Mouse (Mus musculus): Measurements from ENCODE around the gene Klk7. TPM values are rescaled to one million over a fixed set of nuclear protein-coding genes. Genes with fewer than 3 reads are reported as not detected.

The Klk7 gene
- polyA plus RNA-seq, 1 experiment from 2014 or later: not detected

DNA sequence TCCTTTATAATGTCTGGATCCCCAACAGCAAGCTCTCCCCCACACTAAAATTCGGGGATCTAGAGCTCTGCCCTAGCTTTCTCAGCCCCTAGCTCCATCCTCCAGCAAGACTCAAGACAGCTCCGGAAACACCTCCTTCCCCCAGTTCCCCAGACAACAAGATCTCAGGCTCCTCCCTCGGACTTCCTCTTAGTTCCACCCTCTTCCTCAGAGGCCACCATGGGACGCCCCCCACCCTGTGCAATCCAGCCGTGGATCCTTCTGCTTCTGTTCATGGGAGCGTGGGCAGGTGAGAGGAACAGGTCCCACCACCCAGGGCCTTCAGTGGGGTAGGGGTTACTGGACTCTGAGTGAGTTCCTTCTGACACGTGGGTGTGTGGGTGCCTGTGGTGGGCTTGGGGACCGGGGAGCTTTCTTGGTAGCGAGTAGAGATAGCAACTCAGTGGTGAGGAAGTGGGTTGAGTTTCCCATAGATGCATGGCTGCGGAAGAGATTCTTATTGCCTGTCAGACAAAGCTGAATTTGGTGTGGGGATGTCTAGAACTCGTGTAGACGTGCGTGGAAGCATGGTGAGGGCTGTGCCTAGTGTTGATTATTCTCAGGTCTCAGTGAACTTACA is 13.1 kb upstream of the Klk7 start:
- H3K27ac ChIP-seq: no peak overlapping the region
- no peaks in the 10 kb centered on the region for H3K9me3 ChIP-seq (replicated peaks)
- WGBS: 34% methylated on average over 13 of the region's 13 CpGs
- H3K4me3 ChIP-seq: peak overlapping the region; percentile 47
- no peak overlapping the region for H3K9ac ChIP-seq
- no peaks in the 10 kb centered on the region for H3K36me3 ChIP-seq (ENCODE audit: poor library complexity, severe bottlenecking)
- peak overlapping the region; percentile 78 for H3K4me2 ChIP-seq
- ATAC-seq: peak; percentile 57
- peaks cover 11% of the 10 kb centered on the region for H3K4me1 ChIP-seq
- H3K27me3 ChIP-seq: peaks cover 41% of the 10 kb centered on the region

DNA sequence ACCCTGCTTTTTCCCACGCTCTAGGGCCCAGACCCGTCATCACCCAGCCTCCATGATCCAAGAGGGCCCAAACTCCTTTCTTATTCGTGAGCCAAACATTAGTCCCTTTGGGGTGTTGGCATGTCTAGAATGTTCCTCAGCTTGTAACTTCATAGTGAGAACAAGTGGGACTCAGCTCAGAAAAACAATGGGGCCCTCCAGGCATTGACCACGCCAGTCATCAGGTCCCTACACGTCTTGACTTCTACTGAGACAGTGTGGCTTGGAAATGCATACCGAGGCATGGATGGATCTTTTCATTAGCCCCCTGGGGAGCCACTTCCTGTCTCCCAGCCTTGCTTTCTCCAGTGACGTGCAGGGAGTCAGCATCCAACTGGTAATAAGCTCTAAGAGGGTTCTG is 11.2 kb upstream of the Klk7 start:
- no peak overlapping the region for H3K4me2 ChIP-seq
- ATAC-seq: no peak
- H3K9ac ChIP-seq: no peak overlapping the region
- H3K4me3 ChIP-seq: no peak overlapping the region
- H3K9me3 ChIP-seq (replicated peaks): no peaks in the 10 kb centered on the region
- H3K4me1 ChIP-seq: peaks cover 11% of the 10 kb centered on the region
- peaks cover 40% of the 10 kb centered on the region for H3K27me3 ChIP-seq
- 81% methylated on average over 7 of the region's 7 CpGs for WGBS
- no peaks in the 10 kb centered on the region for H3K36me3 ChIP-seq (ENCODE audit: poor library complexity, severe bottlenecking)
- H3K27ac ChIP-seq: no peak overlapping the region

DNA sequence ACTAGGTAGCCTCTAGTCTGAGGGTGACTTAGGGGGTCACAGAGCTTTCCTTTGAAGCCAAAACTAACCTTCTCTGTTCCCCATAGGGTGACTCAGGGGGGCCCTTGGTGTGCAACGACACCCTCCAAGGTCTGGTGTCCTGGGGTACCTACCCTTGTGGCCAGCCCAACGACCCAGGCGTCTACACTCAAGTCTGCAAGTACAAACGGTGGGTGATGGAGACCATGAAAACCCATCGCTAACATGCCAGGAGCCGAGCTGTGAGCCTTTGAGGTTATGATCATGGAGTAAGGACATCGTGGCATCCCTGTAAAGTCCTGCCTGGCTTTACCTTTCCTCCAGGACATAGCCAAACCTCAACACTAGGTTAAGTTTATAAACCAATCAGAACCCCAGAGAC is 4.1 kb downstream of the Klk7 start:
- Histone ChIP-seq H3K9ac (no peak overlapping the region), H3K27me3 (no peaks in the 10 kb centered on the region), H3K4me2 (no peak overlapping the region), H3K9me3 (replicated peaks) (no peaks in the 10 kb centered on the region), H3K27ac (no peak overlapping the region), H3K36me3 (ENCODE audit: poor library complexity, severe bottlenecking) (no peaks in the 10 kb centered on the region), H3K4me3 (no peak overlapping the region), H3K4me1 (no peaks in the 10 kb centered on the region)
- WGBS: 87% methylated on average over 7 of the region's 7 CpGs
- ATAC-seq: no peak

DNA sequence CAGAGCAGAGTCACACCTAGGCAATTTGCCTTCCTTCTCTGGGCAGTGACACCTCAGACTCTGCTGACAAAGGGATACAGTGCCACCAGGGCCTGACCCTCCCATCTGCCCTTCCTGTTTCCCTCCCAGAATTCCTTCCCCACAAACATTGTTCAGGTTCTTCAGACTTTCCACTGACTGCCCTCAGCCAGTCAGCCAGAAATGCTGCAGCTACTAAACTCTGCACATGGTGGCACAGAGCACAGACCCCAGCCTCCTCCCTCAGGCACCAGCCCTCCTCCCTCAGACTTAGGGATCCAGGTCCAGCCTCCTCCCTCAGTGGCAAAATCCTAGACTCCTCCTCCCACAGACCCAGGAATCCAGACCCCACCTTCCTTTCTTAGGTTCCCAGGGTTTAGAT is 5.7 kb downstream of the Klk7 start:
- Histone ChIP-seq H3K4me3 (no peak overlapping the region), H3K9me3 (replicated peaks) (no peaks in the 10 kb centered on the region), H3K36me3 (ENCODE audit: poor library complexity, severe bottlenecking) (no peaks in the 10 kb centered on the region), H3K27ac (no peak overlapping the region), H3K9ac (no peak overlapping the region), H3K4me2 (no peak overlapping the region), H3K27me3 (no peaks in the 10 kb centered on the region), H3K4me1 (no peaks in the 10 kb centered on the region)
- no peak for ATAC-seq

DNA sequence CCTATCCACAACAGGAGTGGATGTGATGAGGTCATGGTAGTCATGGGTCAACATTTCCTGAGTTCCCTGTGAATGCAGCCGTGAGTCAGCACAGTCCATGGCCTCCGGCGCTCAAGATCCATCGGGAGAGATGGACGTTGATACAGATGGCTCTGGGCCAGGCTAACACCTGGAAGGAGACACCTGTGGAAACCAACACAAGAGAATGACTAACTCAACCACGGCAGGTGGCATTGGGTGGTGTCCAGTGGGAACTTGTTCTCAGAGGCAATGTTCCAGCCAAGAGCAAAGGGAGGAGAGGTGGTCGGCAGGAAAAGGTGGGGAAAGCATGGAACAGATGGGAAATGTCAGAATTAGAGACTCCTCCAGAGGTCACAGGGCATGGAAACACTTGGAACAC is 10.5 kb downstream of the Klk7 start:
- no peaks in the 10 kb centered on the region for H3K36me3 ChIP-seq (ENCODE audit: poor library complexity, severe bottlenecking)
- no peak overlapping the region for H3K4me2 ChIP-seq
- no peak overlapping the region for H3K9ac ChIP-seq
- no peak overlapping the region for H3K27ac ChIP-seq
- H3K4me3 ChIP-seq: no peak overlapping the region
- ATAC-seq: no peak
- H3K4me1 ChIP-seq: no peaks in the 10 kb centered on the region
- no peaks in the 10 kb centered on the region for H3K27me3 ChIP-seq
- no peaks in the 10 kb centered on the region for H3K9me3 ChIP-seq (replicated peaks)
- WGBS: 96% methylated on average over 7 of the region's 7 CpGs

DNA sequence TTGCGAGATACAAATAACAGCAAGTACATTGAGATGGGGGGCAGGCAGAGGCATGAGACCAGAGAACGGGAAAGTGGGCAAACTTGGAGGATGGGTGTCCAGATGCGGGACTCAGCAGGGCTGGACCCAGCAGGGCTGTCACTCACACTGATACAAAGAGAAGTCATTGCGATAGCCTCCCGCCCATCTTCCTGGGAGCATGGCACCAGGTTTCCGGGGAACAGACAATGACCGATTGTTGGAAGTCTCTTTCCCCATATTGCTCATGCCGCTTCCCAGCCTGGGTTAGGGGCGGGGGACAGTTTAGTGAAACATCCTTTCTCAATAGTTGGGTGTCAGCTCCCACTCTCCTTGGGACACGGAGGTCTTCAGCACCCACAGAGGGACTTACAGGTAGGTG is 13.1 kb downstream of the Klk7 start, which contains the start of gene Klk6:
Gene Klk6, plus strand, starts transcription at position 301 of the 400 bp plus-strand sequence.
- H3K4me1 ChIP-seq: no peaks in the 10 kb centered on the region
- H3K4me2 ChIP-seq: no peak within 1 kb of the TSS
- no peak within 1 kb of the TSS for H3K9ac ChIP-seq
- no peaks in the 10 kb centered on the region for H3K27me3 ChIP-seq
- H3K36me3 ChIP-seq (ENCODE audit: poor library complexity, severe bottlenecking): no peaks in the 10 kb centered on the region
- 80% methylated on average over 10 of the region's 10 CpGs for WGBS
- no peak within 1 kb of the TSS for H3K27ac ChIP-seq
- no peak for ATAC-seq
- H3K4me3 ChIP-seq: no peak within 1 kb of the TSS
- H3K9me3 ChIP-seq (replicated peaks): no peaks in the 10 kb centered on the region

DNA sequence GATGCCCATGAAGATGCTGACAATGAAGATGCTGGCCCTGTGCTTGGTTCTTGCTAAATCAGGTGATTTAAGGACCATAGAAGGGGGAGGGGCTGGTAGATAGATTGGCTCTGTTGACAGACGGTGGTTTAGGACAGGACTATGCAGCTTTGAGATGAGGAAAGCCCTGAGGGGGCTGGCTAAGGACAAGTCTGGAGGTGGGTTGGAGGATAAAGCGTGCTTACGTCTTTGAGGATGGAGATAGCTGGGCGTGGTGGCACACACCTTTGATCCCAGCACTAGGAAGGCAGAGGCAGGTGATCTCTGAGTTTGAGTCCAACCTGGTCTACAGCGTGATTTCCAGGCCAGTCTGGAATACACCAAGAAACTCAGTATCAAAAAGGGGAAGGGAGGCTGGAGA is 15.0 kb downstream of the Klk7 start:
- no peaks in the 10 kb centered on the region for H3K4me1 ChIP-seq
- H3K4me2 ChIP-seq: no peak overlapping the region
- no peaks in the 10 kb centered on the region for H3K27me3 ChIP-seq
- H3K36me3 ChIP-seq (ENCODE audit: poor library complexity, severe bottlenecking): no peaks in the 10 kb centered on the region
- ATAC-seq: no peak
- H3K9me3 ChIP-seq (replicated peaks): no peaks in the 10 kb centered on the region
- H3K9ac ChIP-seq: no peak overlapping the region
- H3K27ac ChIP-seq: no peak overlapping the region
- no peak overlapping the region for H3K4me3 ChIP-seq
- 87% methylated on average over 5 of the region's 5 CpGs for WGBS

DNA sequence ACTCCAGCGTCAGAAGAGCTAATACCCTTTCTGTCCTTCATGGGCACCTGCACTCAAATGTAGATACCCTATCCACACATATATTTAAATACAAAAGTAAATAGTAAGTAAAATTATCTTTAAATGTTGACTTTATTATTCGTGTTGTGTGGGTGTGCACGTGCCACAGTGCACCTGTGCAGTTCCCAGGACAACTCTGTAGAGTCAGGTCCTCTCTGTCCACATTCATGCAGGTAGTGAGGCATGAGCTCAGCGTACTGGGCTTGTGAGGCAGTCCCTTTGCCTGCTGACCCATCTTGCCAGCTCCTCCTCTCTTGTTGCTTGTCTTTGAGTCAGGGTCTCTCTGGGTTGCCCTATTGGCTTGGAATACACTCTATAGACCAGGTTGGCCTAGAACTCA is 16.6 kb downstream of the Klk7 start:
- Histone ChIP-seq H3K9ac (no peak overlapping the region), H3K9me3 (replicated peaks) (no peaks in the 10 kb centered on the region), H3K4me3 (no peak overlapping the region), H3K27ac (no peak overlapping the region), H3K4me1 (no peaks in the 10 kb centered on the region), H3K27me3 (no peaks in the 10 kb centered on the region), H3K4me2 (no peak overlapping the region), H3K36me3 (ENCODE audit: poor library complexity, severe bottlenecking) (no peaks in the 10 kb centered on the region)
- ATAC-seq: no peak
- 87% methylated on average over 4 of the region's 4 CpGs for WGBS

DNA sequence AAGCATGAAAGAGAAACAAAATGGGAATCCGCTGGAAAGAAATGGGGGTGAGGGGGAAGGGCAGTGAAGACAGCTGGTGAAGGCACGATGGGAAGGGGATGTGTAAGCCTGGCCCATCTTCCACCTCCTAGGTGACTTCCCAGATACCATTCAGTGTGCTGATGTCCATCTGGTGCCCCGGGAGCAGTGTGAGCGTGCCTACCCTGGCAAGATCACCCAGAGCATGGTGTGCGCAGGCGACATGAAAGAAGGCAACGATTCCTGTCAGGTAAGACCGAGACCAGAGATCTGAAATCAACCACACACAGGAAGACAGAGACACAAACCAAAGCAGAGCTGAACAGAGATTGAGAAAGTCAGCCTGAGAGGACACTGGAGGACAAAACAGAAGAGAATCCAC is 17.9 kb downstream of the Klk7 start:
- Histone ChIP-seq H3K27ac (no peak overlapping the region), H3K9me3 (replicated peaks) (no peaks in the 10 kb centered on the region), H3K27me3 (no peaks in the 10 kb centered on the region), H3K4me1 (no peaks in the 10 kb centered on the region), H3K4me2 (no peak overlapping the region), H3K36me3 (ENCODE audit: poor library complexity, severe bottlenecking) (no peaks in the 10 kb centered on the region), H3K9ac (no peak overlapping the region), H3K4me3 (no peak overlapping the region)
- WGBS: 85% methylated on average over 8 of the region's 8 CpGs
- no peak for ATAC-seq

DNA sequence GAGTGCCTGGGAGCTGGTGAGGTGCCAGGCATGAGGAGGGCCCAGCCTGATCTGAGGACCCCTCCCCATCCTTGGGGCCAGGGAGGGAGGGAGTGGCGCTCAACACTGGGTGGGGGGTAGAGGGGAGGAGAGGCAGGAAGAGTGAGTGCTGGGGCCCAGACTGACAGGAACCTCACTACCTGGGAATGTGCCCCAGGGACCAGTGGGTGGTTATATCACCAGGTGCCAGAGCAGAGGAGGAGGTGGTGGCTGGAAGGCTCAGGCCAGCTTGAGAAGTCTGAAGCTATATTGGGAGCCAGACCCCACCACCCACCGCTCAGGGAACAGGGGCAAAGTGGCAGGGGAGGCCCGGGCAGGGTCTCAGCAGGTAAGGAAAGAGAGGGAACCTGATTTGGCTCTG is 30.6 kb downstream of the Klk7 start, which contains the start of gene Klk5:
Gene Klk5, plus strand, starts transcription at position 271 of the 400 bp plus-strand sequence.
- no peak within 1 kb of the TSS for H3K9ac ChIP-seq
- no peak within 1 kb of the TSS for H3K4me3 ChIP-seq
- H3K4me2 ChIP-seq: no peak within 1 kb of the TSS
- H3K4me1 ChIP-seq: no peaks in the 10 kb centered on the region
- ATAC-seq: no peak
- WGBS: 60% methylated on average over 3 of the region's 3 CpGs
- no peaks in the 10 kb centered on the region for H3K9me3 ChIP-seq (replicated peaks)
- no peak within 1 kb of the TSS for H3K27ac ChIP-seq
- H3K36me3 ChIP-seq (ENCODE audit: poor library complexity, severe bottlenecking): no peaks in the 10 kb centered on the region
- no peaks in the 10 kb centered on the region for H3K27me3 ChIP-seq

DNA sequence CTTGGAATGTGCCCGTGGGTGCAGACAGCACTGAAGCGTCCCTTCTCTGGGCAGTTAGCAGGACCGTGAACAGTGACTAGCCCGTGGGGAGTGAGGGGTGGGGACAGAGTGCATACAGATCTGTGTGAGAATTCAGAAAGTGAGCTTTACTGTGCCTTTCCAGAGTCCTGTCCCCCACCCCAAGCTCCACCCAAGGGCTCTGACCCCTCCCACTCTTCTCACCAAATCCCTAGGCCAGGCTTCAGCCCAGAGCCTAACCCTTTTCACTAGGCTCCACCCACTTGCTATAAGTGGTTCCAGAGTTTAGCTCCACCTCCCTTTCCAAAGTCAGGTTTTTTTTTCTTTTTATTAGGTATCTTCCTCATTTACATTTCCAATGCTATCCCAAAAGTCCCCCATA is 32.7 kb downstream of the Klk7 start:
- Histone ChIP-seq H3K27me3 (no peaks in the 10 kb centered on the region), H3K36me3 (ENCODE audit: poor library complexity, severe bottlenecking) (no peaks in the 10 kb centered on the region), H3K4me1 (no peaks in the 10 kb centered on the region), H3K9me3 (replicated peaks) (no peaks in the 10 kb centered on the region), H3K4me3 (no peak overlapping the region), H3K27ac (no peak overlapping the region), H3K4me2 (no peak overlapping the region), H3K9ac (no peak overlapping the region)
- WGBS: 89% methylated on average over 4 of the region's 4 CpGs
- no peak for ATAC-seq

DNA sequence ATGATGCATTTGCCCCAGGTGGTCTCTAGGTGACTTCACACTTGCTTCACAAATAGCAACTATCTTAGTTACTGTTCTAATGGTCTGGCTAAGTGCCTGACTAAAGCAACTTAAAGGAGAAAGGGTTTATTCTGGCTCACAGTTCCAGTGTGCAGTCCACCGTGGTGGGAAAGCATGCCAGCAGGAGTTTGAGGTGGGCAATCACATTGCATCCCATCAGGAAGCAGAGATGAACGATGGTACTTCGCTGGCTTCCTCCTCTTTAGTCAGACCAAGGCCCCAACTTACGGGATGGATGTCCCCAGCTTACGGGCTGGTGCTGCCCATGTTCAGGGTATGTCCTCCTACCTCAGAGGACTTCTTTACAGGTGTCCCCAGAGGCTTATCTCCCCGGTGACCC is 40.5 kb downstream of the Klk7 start:
- no peak overlapping the region for H3K9ac ChIP-seq
- 89% methylated on average over 6 of the region's 6 CpGs for WGBS
- H3K27me3 ChIP-seq: no peaks in the 10 kb centered on the region
- no peaks in the 10 kb centered on the region for H3K9me3 ChIP-seq (replicated peaks)
- ATAC-seq: no peak
- no peak overlapping the region for H3K4me2 ChIP-seq
- H3K4me3 ChIP-seq: no peak overlapping the region
- no peak overlapping the region for H3K27ac ChIP-seq
- no peaks in the 10 kb centered on the region for H3K36me3 ChIP-seq (ENCODE audit: poor library complexity, severe bottlenecking)
- no peaks in the 10 kb centered on the region for H3K4me1 ChIP-seq

DNA sequence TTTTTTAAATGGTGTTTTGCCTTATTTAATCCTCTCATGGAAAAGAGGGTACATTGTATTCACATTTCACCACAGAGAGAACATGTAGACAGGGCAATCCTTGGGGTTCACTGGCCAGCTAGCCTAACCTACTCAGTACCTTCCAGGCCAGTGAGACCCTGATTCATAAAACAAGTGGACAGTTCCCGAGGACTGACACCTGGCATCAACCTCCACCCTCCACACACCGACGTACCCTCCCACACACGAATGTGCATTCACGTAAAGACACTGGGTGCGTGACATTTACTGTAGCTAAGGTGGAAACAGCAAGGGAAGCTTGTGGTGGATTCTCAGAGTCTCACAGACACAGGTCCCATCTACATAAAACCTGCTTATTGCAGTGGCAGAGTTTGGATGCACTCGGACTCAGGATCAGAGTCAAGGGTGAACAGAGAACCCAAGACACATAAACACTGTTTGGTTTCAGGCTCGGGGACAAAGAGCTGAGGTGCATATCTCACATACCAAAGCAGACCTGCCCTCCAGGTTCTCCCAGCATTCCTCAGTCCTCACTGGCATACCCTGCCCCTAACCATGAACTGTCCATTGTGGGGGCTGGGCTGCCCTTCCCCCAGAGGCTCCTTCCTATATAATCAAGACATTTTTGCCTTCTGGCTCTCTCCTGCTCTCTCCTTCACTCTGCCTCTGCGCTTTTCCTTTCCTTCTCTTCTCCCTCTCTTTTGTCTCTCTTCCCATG is 43.7 kb downstream of the Klk7 start:
- 88% methylated on average over 9 of the region's 9 CpGs for WGBS
- H3K4me1 ChIP-seq: no peaks in the 10 kb centered on the region
- no peaks in the 10 kb centered on the region for H3K27me3 ChIP-seq
- ATAC-seq: no peak
- no peak overlapping the region for H3K4me3 ChIP-seq
- H3K36me3 ChIP-seq (ENCODE audit: poor library complexity, severe bottlenecking): no peaks in the 10 kb centered on the region
- no peaks in the 10 kb centered on the region for H3K9me3 ChIP-seq (replicated peaks)
- H3K9ac ChIP-seq: no peak overlapping the region
- no peak overlapping the region for H3K27ac ChIP-seq
- H3K4me2 ChIP-seq: no peak overlapping the region
